ENCODE assay signal across 14 mouse cellular contexts in the genomic region with DNA sequence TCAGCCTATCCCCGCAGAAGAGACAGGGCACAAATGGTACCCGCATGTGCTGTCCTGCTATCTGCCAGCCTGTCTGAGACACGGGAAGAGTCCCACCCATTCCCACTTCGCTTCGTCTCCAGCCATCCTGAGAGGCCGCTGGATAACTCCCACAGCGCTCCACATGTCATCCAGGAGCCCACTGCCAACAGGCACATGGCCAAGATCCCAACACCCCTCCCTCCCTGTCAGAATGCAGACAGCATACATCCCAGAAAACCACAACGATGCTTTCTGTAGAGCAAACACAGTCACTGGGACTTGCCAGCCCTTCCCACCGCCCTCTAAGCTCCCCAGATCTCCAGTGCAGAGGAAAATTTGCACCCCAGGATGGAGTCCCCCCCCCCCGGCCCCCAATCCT.
DNase-seq lines count a peak whose midpoint lies in the region; ATAC-seq lines count a peak whose summit lies in the region.
"Had no signal": no experiment of that assay in that cellular context is flagged by ENCODE, and none has a peak within 500 bp of the region (broad histone marks: within the 10 kb centered on the region; RNA-seq: fewer than 3 reads in every experiment).

No protein-coding gene starts in this region.

- no peaks in the 10 kb centered on the region for H3K27me3 ChIP-seq in heart, embryonic 15.5 days
- no peaks in the 10 kb centered on the region for H3K27me3 ChIP-seq in heart, embryonic 12.5 days (replicated peaks)
- H3K27me3 ChIP-seq in intestine, embryonic 15.5 days (replicated peaks) = no peaks in the 10 kb centered on the region
- H3K27me3 ChIP-seq: liver, embryonic 15.5 days had no signal

- no peak overlapping the region for H3K4me3 ChIP-seq in heart, embryonic 15.5 days
- no peak overlapping the region for H3K4me3 ChIP-seq in heart, embryonic 12.5 days
- no peak overlapping the region for H3K4me3 ChIP-seq in intestine, embryonic 15.5 days (replicated peaks)
- H3K4me3 ChIP-seq: heart, embryonic 13.5 days; liver, embryonic 15.5 days had no signal

- H3K4me1 ChIP-seq in heart, embryonic 15.5 days (replicated peaks) = peaks cover 40% of the 10 kb centered on the region
- peaks cover 45% of the 10 kb centered on the region for H3K4me1 ChIP-seq in heart, embryonic 12.5 days (replicated peaks)
- peaks cover 28% of the 10 kb centered on the region for H3K4me1 ChIP-seq in intestine, embryonic 15.5 days (replicated peaks)
- H3K4me1 ChIP-seq: liver, embryonic 15.5 days had no signal

- H3K36me3 ChIP-seq in heart, embryonic 15.5 days = no peaks in the 10 kb centered on the region
- no peaks in the 10 kb centered on the region for H3K36me3 ChIP-seq in heart, embryonic 12.5 days
- no peaks in the 10 kb centered on the region for H3K36me3 ChIP-seq in intestine, embryonic 15.5 days
- H3K36me3 ChIP-seq: heart, embryonic 13.5 days; liver, embryonic 15.5 days had no signal

- ATAC-seq in heart, embryonic 15.5 days (replicated peaks; ENCODE audit: insufficient number of reproducible peaks, insufficient read depth, low FRiP score, low read depth) = 0 out of 2 replicates have a peak, but pooled peaks have one; percentile 27
- ATAC-seq in heart, embryonic 12.5 days (ENCODE audit: insufficient number of reproducible peaks, low FRiP score) = no peak
- peak; percentile 57; the same call in 1 of the 2 replicates for ATAC-seq in intestine, embryonic 15.5 days
- ATAC-seq: CD4-positive, CD25-positive, alpha-beta regulatory T cell, adult 4 months had no signal

- H3K9ac ChIP-seq in heart, embryonic 15.5 days = no peak overlapping the region
- H3K9ac ChIP-seq in heart, embryonic 12.5 days = no peak overlapping the region
- H3K9ac ChIP-seq in intestine, embryonic 15.5 days = no peak overlapping the region
- H3K9ac ChIP-seq: heart, embryonic 13.5 days; liver, embryonic 15.5 days had no signal

- no peak overlapping the region for H3K4me2 ChIP-seq in heart, embryonic 15.5 days
- H3K4me2 ChIP-seq in heart, embryonic 12.5 days = no peak overlapping the region
- no peak overlapping the region for H3K4me2 ChIP-seq in intestine, embryonic 15.5 days (replicated peaks)
- H3K4me2 ChIP-seq: heart, embryonic 13.5 days; liver, embryonic 15.5 days had no signal

- 33% methylated on average over 10 of the region's 10 CpGs for WGBS in heart, embryonic 15.5 days
- whole genome bisulfite sequencing in heart, embryonic 12.5 days = 42% methylated on average over 10 of the region's 10 CpGs
- WGBS in intestine, embryonic 15.5 days = 47% methylated on average over 10 of the region's 10 CpGs

- no peak overlapping the region for H3K27ac ChIP-seq in heart, embryonic 15.5 days
- no peak overlapping the region for H3K27ac ChIP-seq in heart, embryonic 12.5 days (ENCODE audit: poor library complexity, severe bottlenecking)
- H3K27ac ChIP-seq in intestine, embryonic 15.5 days = no peak overlapping the region
- H3K27ac ChIP-seq: heart, embryonic 13.5 days; liver, embryonic 15.5 days had no signal

- H3K9me3 ChIP-seq in heart, embryonic 15.5 days (replicated peaks) = no peaks in the 10 kb centered on the region
- H3K9me3 ChIP-seq in heart, embryonic 12.5 days (replicated peaks) = 0 out of 2 replicates have a peak, but pooled peaks cover 3% of the 10 kb centered on the region
- no peaks in the 10 kb centered on the region for H3K9me3 ChIP-seq in intestine, embryonic 15.5 days
- H3K9me3 ChIP-seq: heart, embryonic 13.5 days; liver, embryonic 15.5 days had no signal

- DNase-seq in left cerebral cortex, adult 18-20 months (ENCODE audit: low spot score in 2 of 2) = peak; percentile 32 to 48
- no peak for DNase-seq in left cerebral cortex, adult 11 months (ENCODE audit: low spot score)
- DNase-seq in Muller cell, postnatal 12 days (ENCODE audit: inconsistent ontology term) = peak; percentile 33
- DNase-seq in B cell, adult 2 months = no peak
- no peak for DNase-seq in urinary bladder, postnatal 14 days (ENCODE audit: low spot score)
- DNase-seq: adrenal gland, postnatal 10 days; cerebellum, adult 18-20 months; kidney, adult 8-10 months had no signal

Comparison
In these comparisons a context has a peak if more than half of its experiments do, and no peak if none do; other contexts are left out.
1. DNase-seq: peak in left cerebral cortex, adult 18-20 months (2 of 2) and Muller cell, postnatal 12 days (single experiment); none in left cerebral cortex, adult 11 months (single experiment), B cell, adult 2 months (0 of 2) and urinary bladder, postnatal 14 days (single experiment).